16 mouse cellular contexts compared by ENCODE assay signal in genomic region chr11:117150467-117150966, GRCm38 (mm10).
"Had no signal": no experiment of that assay in that cellular context is flagged by ENCODE, and none has a peak within 500 bp of the region (broad histone marks: within the 10 kb centered on the region; RNA-seq: fewer than 3 reads in every experiment).

No protein-coding gene starts in this region.

- H3K27ac ChIP-seq: limb, embryonic 12.5 days; liver, embryonic 13.5 days; lung, embryonic 15.5 days; midbrain, embryonic 10.5 days; midbrain, embryonic 15.5 days; neural tube, embryonic 12.5 days; stomach, embryonic 15.5 days had no signal

- H3K27me3 ChIP-seq: limb, embryonic 12.5 days; liver, embryonic 13.5 days; lung, embryonic 15.5 days; midbrain, embryonic 15.5 days; neural tube, embryonic 12.5 days; stomach, embryonic 15.5 days had no signal

- DNase-seq: kidney, adult 8-10 months; kidney, postnatal 25 days; layer of hippocampus, adult 9-11 months; liver; liver, embryonic 13.5 days; liver, postnatal 0 days; lung, postnatal 36 days; right cerebral cortex, postnatal 25 days; thymus, adult 2 months; thymus, postnatal 25 days had no signal

- H3K4me3 ChIP-seq: limb, embryonic 12.5 days; liver, embryonic 13.5 days; lung, embryonic 15.5 days; midbrain, embryonic 10.5 days; midbrain, embryonic 15.5 days; neural tube, embryonic 12.5 days; stomach, embryonic 15.5 days had no signal
